Mouse (Mus musculus): ENCODE results near the gene Bola3.

DNA sequence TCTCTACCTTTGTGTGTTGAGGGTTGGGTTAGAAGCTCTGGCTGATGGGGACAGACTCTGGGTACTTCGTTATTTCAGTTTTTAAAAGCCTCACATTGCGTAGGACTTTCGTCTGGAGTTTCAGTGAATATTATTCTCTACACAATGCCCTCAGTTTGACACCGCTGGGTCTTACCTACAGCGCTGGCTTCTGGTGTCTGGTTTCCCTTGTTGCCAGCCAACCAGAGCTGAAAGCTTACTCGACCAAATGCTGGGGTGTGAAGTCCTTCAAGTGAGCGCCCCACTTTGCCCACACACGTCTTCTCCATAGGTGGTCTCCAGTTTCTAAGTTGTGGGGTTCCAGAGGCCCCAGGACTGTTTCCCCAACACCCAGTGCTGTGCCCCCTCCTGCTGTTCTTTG is 48.8 kb downstream of the Bola3 start:
- no peak for TF ChIP-seq CTCF (IDR thresholded peaks at IDR 0.05; ENCODE audit: borderline replicate concordance, insufficient read depth, low read depth, low read length)
- no peak for TF ChIP-seq POLR2A (IDR thresholded peaks at IDR 0.05; ENCODE audit: borderline replicate concordance, insufficient read depth, low read length)
